Mouse (Mus musculus): ENCODE results near the gene Crtc1. TPM values are rescaled to one million over a fixed set of nuclear protein-coding genes. Genes with fewer than 3 reads are reported as not detected.

Crtc1 gene
- polyA plus RNA-seq, 1 experiment, result 113 TPM

GRCm38 (mm10) chr8:70465701-70466100, 26.3 kb upstream of the Crtc1 start:
- TF ChIP-seq CTCF (IDR thresholded peaks at IDR 0.05; ENCODE audit: extremely low read depth, insufficient read depth, low read length), result no peak
- TF ChIP-seq POLR2A (IDR thresholded peaks at IDR 0.05; ENCODE audit: extremely low read depth, insufficient read depth, low read length), result no peak
- H3K4me3 ChIP-seq (ENCODE audit: insufficient read depth, low read length), result no peak overlapping the region
- peaks cover 26% of the 10 kb centered on the region for H3K4me1 ChIP-seq (ENCODE audit: control insufficient read depth, insufficient read depth, low read length)
- no peak overlapping the region for H3K27ac ChIP-seq (ENCODE audit: insufficient read depth, low read length)

- Histone ChIP-seq H3K27ac (ENCODE audit: insufficient read depth, low read length) (0 out of 2 replicates have a peak overlapping the region, but pooled peaks have one; percentile 51), H3K4me1 (ENCODE audit: control insufficient read depth, insufficient read depth, low read length) (peaks cover 19% of the 10 kb centered on the region), H3K4me3 (ENCODE audit: insufficient read depth, low read length) (no peak overlapping the region)
- TF ChIP-seq CTCF (IDR thresholded peaks at IDR 0.05; ENCODE audit: extremely low read depth, insufficient read depth, low read length) (no peak), POLR2A (IDR thresholded peaks at IDR 0.05; ENCODE audit: extremely low read depth, insufficient read depth, low read length) (no peak)
These were observed 24.8 kb upstream of the Crtc1 start for GRCm38 (mm10) chr8:70464162-70464561.

DNA sequence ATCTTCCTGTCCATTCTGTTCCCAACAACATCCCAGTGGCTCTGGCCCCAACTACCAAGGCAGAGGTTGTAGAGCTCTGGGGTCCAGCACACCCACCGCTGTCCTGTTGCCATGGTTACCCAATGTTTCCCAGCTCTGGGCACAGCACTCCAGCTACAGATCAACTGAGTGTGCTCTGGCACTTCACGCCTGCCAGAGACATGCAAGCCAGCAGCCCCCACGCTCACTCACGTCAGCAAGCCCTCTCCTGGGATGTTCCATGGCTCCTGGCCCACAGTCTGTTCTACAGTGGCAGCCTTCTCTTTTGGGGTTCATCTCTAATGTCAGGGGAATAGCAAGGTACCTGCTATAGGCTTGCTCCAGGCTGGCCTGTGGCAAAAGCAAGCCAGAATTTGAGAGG, 23.9 kb upstream of the Crtc1 start:
- Histone ChIP-seq H3K4me3 (ENCODE audit: insufficient read depth, low read length) (no peak overlapping the region), H3K4me1 (ENCODE audit: control insufficient read depth, insufficient read depth, low read length) (peaks cover 19% of the 10 kb centered on the region), H3K27ac (ENCODE audit: insufficient read depth, low read length) (peak overlapping the region; percentile 51; the same call in 1 of the 2 replicates)
- TF ChIP-seq CTCF (IDR thresholded peaks at IDR 0.05; ENCODE audit: extremely low read depth, insufficient read depth, low read length), result no peak
- no peak for TF ChIP-seq POLR2A (IDR thresholded peaks at IDR 0.05; ENCODE audit: extremely low read depth, insufficient read depth, low read length)

DNA sequence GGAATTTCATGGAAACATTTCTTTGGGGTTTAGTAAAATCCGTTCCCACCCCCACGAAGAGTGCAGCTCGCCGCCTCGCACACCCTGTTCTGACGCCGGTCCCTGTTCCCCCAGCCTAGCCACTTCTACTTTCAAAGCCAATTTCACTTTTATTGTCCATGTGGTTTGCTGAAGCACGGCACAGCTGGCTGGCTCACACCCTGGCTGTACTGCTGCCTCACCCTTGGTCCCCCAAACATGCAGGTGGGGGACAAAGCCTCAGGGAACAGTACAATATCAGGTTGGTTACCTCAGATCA, 23.1 kb upstream of the Crtc1 start:
- H3K27ac ChIP-seq (ENCODE audit: insufficient read depth, low read length), result peak overlapping the region; percentile 7; the same call in 1 of the 2 replicates
- H3K4me1 ChIP-seq (ENCODE audit: control insufficient read depth, insufficient read depth, low read length), result peaks cover 19% of the 10 kb centered on the region
- no peak overlapping the region for H3K4me3 ChIP-seq (ENCODE audit: insufficient read depth, low read length)
- TF ChIP-seq CTCF (IDR thresholded peaks at IDR 0.05; ENCODE audit: extremely low read depth, insufficient read depth, low read length) (no peak), POLR2A (IDR thresholded peaks at IDR 0.05; ENCODE audit: extremely low read depth, insufficient read depth, low read length) (no peak)

DNA sequence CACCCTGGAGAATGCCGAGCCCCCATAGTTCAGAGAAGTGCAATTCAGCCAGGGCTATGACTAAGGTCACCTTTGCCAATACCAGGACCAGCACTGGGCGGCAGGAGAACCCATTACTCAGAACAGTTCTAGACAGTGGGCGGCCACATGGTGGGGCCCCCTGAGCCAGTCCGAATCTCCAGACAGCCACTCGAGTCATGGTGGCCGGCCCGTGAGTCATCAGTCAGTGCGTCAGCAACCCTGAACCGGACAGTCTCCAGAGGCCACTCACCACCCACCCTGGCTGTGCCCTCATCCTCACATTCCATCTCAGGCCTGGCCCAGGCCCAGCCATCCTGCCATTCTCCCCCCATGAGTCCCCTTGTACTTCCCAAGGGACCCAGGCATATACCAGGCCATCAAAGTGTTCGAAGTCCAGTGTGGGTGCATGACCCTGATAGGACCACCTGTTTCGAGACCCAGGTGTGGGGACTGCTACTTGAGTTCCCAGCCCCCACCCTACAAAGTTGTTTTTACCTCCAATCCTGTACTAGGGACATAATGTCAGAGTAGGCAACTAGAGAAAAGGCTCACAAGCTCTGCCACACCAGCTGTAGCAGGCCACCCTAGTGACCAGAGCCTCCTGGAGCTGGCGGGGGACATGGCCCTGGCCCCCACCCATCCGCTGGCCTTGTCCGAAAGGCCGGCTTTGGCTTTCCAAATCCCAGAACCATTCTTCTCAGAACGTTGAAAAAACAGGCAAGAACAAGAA, 22.6 kb upstream of the Crtc1 start:
- H3K27ac ChIP-seq (ENCODE audit: insufficient read depth, low read length), result 0 out of 2 replicates have a peak overlapping the region, but pooled peaks have one; percentile 38
- TF ChIP-seq CTCF (IDR thresholded peaks at IDR 0.05; ENCODE audit: extremely low read depth, insufficient read depth, low read length) (no peak), POLR2A (IDR thresholded peaks at IDR 0.05; ENCODE audit: extremely low read depth, insufficient read depth, low read length) (no peak)
- H3K4me3 ChIP-seq (ENCODE audit: insufficient read depth, low read length), result no peak overlapping the region
- H3K4me1 ChIP-seq (ENCODE audit: control insufficient read depth, insufficient read depth, low read length), result peaks cover 19% of the 10 kb centered on the region

DNA sequence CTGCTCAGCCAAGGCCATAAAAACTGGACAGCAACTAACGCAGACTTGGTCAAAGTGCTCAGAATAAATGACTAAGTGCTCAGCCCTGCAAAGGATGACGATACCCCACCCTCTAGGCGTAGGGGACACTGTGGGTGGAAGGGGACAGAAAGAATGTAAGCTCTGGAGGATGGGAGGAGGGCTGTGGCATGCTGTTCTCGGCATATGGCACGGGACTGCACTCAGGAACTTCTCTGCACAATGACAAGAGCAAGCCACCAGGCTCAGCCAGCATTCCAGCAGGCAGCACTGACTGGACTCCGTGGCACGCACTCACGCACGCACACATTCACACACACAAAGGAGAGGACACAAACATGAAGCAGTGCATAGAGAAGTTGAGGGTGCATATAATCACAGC, 21.2 kb upstream of the Crtc1 start:
- Histone ChIP-seq H3K4me3 (ENCODE audit: insufficient read depth, low read length) (no peak overlapping the region), H3K4me1 (ENCODE audit: control insufficient read depth, insufficient read depth, low read length) (peaks cover 19% of the 10 kb centered on the region), H3K27ac (ENCODE audit: insufficient read depth, low read length) (no peak overlapping the region)
- TF ChIP-seq CTCF (IDR thresholded peaks at IDR 0.05; ENCODE audit: extremely low read depth, insufficient read depth, low read length), result no peak
- TF ChIP-seq POLR2A (IDR thresholded peaks at IDR 0.05; ENCODE audit: extremely low read depth, insufficient read depth, low read length), result no peak

DNA sequence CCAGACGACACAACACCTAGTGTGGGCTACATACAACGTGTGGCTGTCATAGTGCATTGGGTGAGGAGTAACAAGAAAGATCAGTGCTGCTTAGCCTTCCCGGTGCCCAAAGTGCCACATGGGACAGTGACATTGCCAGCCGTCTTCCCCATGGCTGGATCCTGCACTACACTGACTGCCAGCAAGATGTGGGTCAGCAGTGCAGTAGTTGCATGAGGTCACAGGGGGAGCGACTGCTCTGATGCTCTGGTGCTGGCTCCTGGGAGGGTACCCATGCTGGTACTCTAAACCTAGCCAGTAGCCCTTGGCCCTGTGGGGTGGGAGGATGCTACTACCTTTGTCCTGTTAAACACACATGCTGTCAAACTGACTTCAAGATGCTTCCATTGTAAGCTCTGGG, 20.8 kb upstream of the Crtc1 start:
- TF ChIP-seq POLR2A (IDR thresholded peaks at IDR 0.05; ENCODE audit: extremely low read depth, insufficient read depth, low read length) (no peak), CTCF (IDR thresholded peaks at IDR 0.05; ENCODE audit: extremely low read depth, insufficient read depth, low read length) (no peak)
- peaks cover 19% of the 10 kb centered on the region for H3K4me1 ChIP-seq (ENCODE audit: control insufficient read depth, insufficient read depth, low read length)
- H3K27ac ChIP-seq (ENCODE audit: insufficient read depth, low read length), result no peak overlapping the region
- no peak overlapping the region for H3K4me3 ChIP-seq (ENCODE audit: insufficient read depth, low read length)

GRCm38 (mm10) chr8:70459636-70460035, 20.3 kb upstream of the Crtc1 start:
- Histone ChIP-seq H3K4me1 (ENCODE audit: control insufficient read depth, insufficient read depth, low read length) (peaks cover 20% of the 10 kb centered on the region), H3K4me3 (ENCODE audit: insufficient read depth, low read length) (no peak overlapping the region), H3K27ac (ENCODE audit: insufficient read depth, low read length) (no peak overlapping the region)
- TF ChIP-seq POLR2A (IDR thresholded peaks at IDR 0.05; ENCODE audit: extremely low read depth, insufficient read depth, low read length) (no peak), CTCF (IDR thresholded peaks at IDR 0.05; ENCODE audit: extremely low read depth, insufficient read depth, low read length) (no peak)

- Histone ChIP-seq H3K4me3 (ENCODE audit: insufficient read depth, low read length) (no peak overlapping the region), H3K27ac (ENCODE audit: insufficient read depth, low read length) (no peak overlapping the region), H3K4me1 (ENCODE audit: control insufficient read depth, insufficient read depth, low read length) (peaks cover 20% of the 10 kb centered on the region)
- TF ChIP-seq CTCF (IDR thresholded peaks at IDR 0.05; ENCODE audit: extremely low read depth, insufficient read depth, low read length) (no peak), POLR2A (IDR thresholded peaks at IDR 0.05; ENCODE audit: extremely low read depth, insufficient read depth, low read length) (no peak)
These were observed 19.1 kb upstream of the Crtc1 start for GRCm38 (mm10) chr8:70458462-70458861.

DNA sequence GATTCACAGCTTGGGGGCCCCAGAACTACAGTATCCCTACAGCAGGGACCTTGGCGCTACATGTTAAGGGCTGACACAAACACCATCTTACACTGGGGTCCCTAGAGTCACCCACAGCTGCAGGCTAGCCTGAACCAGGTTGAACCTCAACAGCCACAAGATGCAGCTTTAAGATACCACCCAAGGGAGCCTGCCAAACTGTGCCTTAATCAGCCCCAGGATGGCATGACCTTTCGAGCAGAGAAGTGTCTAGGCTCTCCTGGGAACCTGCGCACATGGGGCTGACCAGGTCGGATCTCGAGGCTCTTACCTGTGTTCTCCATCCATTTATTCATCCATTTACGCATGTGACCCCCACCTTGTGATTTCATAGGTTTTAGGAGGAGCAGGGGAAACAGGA, 18.5 kb upstream of the Crtc1 start:
- Histone ChIP-seq H3K4me1 (ENCODE audit: control insufficient read depth, insufficient read depth, low read length) (peaks cover 18% of the 10 kb centered on the region), H3K27ac (ENCODE audit: insufficient read depth, low read length) (no peak overlapping the region), H3K4me3 (ENCODE audit: insufficient read depth, low read length) (no peak overlapping the region)
- TF ChIP-seq CTCF (IDR thresholded peaks at IDR 0.05; ENCODE audit: extremely low read depth, insufficient read depth, low read length) (no peak), POLR2A (IDR thresholded peaks at IDR 0.05; ENCODE audit: extremely low read depth, insufficient read depth, low read length) (no peak)

Data from cortical plate, adult 2 months (tissue).